Mouse (Mus musculus): ENCODE data around the gene Zfp536. TPM values are rescaled to one million over a fixed set of nuclear protein-coding genes. Genes with fewer than 3 reads are reported as not detected.

The Zfp536 gene
- polyA plus RNA-seq, 1 experiment, result 0.49 TPM

DNA sequence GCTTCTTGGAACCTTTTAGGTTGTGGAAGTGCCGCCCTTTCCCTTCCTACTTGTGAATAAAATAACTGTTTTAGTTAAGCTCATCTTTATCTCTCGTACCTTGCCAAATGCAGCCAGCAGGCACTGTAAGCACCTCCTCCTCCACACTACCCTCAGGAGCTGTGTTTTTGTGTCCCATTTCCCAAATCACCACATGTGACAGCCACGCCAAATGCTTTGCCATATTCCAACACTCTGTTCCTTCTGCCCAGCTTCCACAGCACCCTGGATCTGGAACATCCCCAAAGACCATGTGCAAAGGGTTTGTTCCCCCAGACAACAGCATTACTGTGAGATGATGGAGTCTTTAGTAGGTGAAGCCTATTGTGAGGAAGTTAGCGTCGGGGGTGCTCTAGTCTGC, 36.5 kb upstream of the Zfp536 start:
- no peak for DNase-seq
- H3K36me3 ChIP-seq (ENCODE audit: control insufficient read depth, insufficient read depth, low read length), result no peaks in the 10 kb centered on the region
- H3K27ac ChIP-seq (ENCODE audit: control insufficient read depth, insufficient read depth, low read length), result no peak overlapping the region
- H3K27me3 ChIP-seq (ENCODE audit: control insufficient read depth, insufficient read depth, low read length), result no peaks in the 10 kb centered on the region
- no peak overlapping the region for H3K4me3 ChIP-seq (ENCODE audit: control insufficient read depth, insufficient read depth, low read length)
- H3K4me1 ChIP-seq (replicated peaks; ENCODE audit: control insufficient read depth, insufficient read depth, low read length), result no peaks in the 10 kb centered on the region
- 89% methylated on average over 5 of the region's 5 CpGs for WGBS
- TF ChIP-seq POLR2A (IDR thresholded peaks at IDR 0.05; ENCODE audit: control insufficient read depth, extremely low read depth, insufficient read depth, low read length, poor library complexity) (no peak), CTCF (IDR thresholded peaks at IDR 0.05; ENCODE audit: borderline replicate concordance, control insufficient read depth, extremely low read depth, insufficient read depth, low read length, poor library complexity) (no peak)

GRCm38 (mm10) chr7:37809001-37809400, 35.6 kb upstream of the Zfp536 start:
- no peak overlapping the region for H3K4me3 ChIP-seq (ENCODE audit: control insufficient read depth, insufficient read depth, low read length)
- no peak for DNase-seq
- no peak overlapping the region for H3K27ac ChIP-seq (ENCODE audit: control insufficient read depth, insufficient read depth, low read length)
- no peaks in the 10 kb centered on the region for H3K4me1 ChIP-seq (replicated peaks; ENCODE audit: control insufficient read depth, insufficient read depth, low read length)
- 93% methylated on average over 4 of the region's 4 CpGs for WGBS
- TF ChIP-seq CTCF (IDR thresholded peaks at IDR 0.05; ENCODE audit: borderline replicate concordance, control insufficient read depth, extremely low read depth, insufficient read depth, low read length, poor library complexity), result no peak
- TF ChIP-seq POLR2A (IDR thresholded peaks at IDR 0.05; ENCODE audit: control insufficient read depth, extremely low read depth, insufficient read depth, low read length, poor library complexity), result no peak
- H3K36me3 ChIP-seq (ENCODE audit: control insufficient read depth, insufficient read depth, low read length), result no peaks in the 10 kb centered on the region
- H3K27me3 ChIP-seq (ENCODE audit: control insufficient read depth, insufficient read depth, low read length), result no peaks in the 10 kb centered on the region

DNA sequence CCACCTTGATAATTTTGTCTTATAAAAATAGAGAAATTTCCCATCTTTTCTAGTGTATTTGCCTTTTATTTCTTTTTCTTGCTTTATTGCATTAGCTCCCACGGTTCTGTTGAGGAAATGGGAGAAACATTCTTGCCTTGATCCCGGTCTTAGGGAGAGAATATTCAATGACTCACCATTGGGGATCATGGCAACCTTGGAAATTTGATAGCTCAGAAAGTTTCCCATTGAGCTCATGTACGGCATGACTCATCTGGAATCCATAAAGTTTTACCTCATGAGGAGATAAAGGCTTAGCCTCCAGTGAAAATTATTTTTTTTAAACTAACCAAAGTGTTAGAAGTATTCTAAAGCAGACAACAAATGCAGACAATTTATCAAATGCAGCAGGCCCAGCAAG, 27.7 kb upstream of the Zfp536 start:
- H3K4me1 ChIP-seq (replicated peaks; ENCODE audit: control insufficient read depth, insufficient read depth, low read length), result no peaks in the 10 kb centered on the region
- 81% methylated on average over 3 of the region's 3 CpGs for WGBS

DNA sequence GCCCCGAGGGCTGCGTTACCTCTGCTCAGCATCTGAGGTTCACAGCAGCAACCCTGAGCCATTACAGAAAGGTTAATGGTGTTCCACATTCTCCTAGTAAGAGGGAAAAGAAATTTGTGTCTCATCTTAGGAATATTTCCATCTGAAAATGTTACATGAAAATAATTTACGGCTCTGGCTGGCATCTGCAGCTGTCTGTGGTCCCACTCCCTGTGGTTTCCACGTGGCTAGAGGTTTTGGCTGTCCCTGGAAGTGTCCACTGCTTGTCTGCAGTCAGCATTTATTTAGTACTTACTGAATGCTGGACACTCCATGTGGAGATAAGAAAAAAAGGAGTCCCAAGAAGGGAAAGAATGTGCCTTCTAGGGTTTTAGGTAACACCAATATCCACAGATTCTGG, 15.3 kb upstream of the Zfp536 start:
- no peak for DNase-seq
- Histone ChIP-seq H3K36me3 (ENCODE audit: control insufficient read depth, insufficient read depth, low read length) (no peaks in the 10 kb centered on the region), H3K4me1 (replicated peaks; ENCODE audit: control insufficient read depth, insufficient read depth, low read length) (no peaks in the 10 kb centered on the region), H3K4me3 (ENCODE audit: control insufficient read depth, insufficient read depth, low read length) (no peak overlapping the region), H3K27ac (ENCODE audit: control insufficient read depth, insufficient read depth, low read length) (no peak overlapping the region), H3K27me3 (ENCODE audit: control insufficient read depth, insufficient read depth, low read length) (no peaks in the 10 kb centered on the region)
- WGBS, result 75% methylated on average over 4 of the region's 4 CpGs
- TF ChIP-seq POLR2A (IDR thresholded peaks at IDR 0.05; ENCODE audit: control insufficient read depth, extremely low read depth, insufficient read depth, low read length, poor library complexity), result no peak
- TF ChIP-seq CTCF (IDR thresholded peaks at IDR 0.05; ENCODE audit: borderline replicate concordance, control insufficient read depth, extremely low read depth, insufficient read depth, low read length, poor library complexity), result no peak

More for the DNA sequence above, 27.7 kb upstream of the Zfp536 start:
- H3K27ac ChIP-seq (ENCODE audit: control insufficient read depth, insufficient read depth, low read length), result no peak overlapping the region
- no peaks in the 10 kb centered on the region for H3K27me3 ChIP-seq (ENCODE audit: control insufficient read depth, insufficient read depth, low read length)
- no peaks in the 10 kb centered on the region for H3K36me3 ChIP-seq (ENCODE audit: control insufficient read depth, insufficient read depth, low read length)
- H3K4me3 ChIP-seq (ENCODE audit: control insufficient read depth, insufficient read depth, low read length), result no peak overlapping the region
- TF ChIP-seq POLR2A (IDR thresholded peaks at IDR 0.05; ENCODE audit: control insufficient read depth, extremely low read depth, insufficient read depth, low read length, poor library complexity) (no peak), CTCF (IDR thresholded peaks at IDR 0.05; ENCODE audit: borderline replicate concordance, control insufficient read depth, extremely low read depth, insufficient read depth, low read length, poor library complexity) (no peak)
- no peak for DNase-seq

DNA sequence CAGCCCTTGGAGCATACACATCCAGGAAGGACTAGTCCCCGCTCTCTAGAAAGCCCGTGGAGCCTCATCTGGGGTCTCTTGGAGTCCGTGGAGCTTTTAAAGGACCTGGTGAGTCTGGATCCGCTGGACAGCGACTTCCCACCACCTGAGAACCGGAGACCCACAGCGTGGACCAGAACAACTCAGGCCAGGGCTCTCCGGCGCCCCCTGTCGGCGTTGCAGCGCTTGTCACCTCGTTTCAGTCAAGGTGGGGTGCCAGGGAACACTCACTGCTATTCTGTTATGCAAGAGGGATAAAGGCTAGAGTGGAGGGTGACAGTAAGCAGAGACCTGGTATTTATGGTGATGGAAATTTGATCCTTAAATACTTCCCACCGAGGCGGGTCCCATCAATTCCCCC, 2.1 kb upstream of the Zfp536 start:
- H3K27me3 ChIP-seq (ENCODE audit: control insufficient read depth, insufficient read depth, low read length), result peaks cover 7% of the 10 kb centered on the region; the same call in 1 of the 2 replicates
- peak; percentile 34 for DNase-seq
- no peak overlapping the region for H3K4me3 ChIP-seq (ENCODE audit: control insufficient read depth, insufficient read depth, low read length)
- H3K36me3 ChIP-seq (ENCODE audit: control insufficient read depth, insufficient read depth, low read length), result no peaks in the 10 kb centered on the region
- H3K27ac ChIP-seq (ENCODE audit: control insufficient read depth, insufficient read depth, low read length), result no peak overlapping the region
- TF ChIP-seq POLR2A (IDR thresholded peaks at IDR 0.05; ENCODE audit: control insufficient read depth, extremely low read depth, insufficient read depth, low read length, poor library complexity), result no peak
- TF ChIP-seq CTCF (IDR thresholded peaks at IDR 0.05; ENCODE audit: borderline replicate concordance, control insufficient read depth, extremely low read depth, insufficient read depth, low read length, poor library complexity), result peak; percentile 81; the same call in 1 of the 2 replicates
- 6% methylated on average over 15 of the region's 15 CpGs for WGBS
- H3K4me1 ChIP-seq (replicated peaks; ENCODE audit: control insufficient read depth, insufficient read depth, low read length), result no peaks in the 10 kb centered on the region

GRCm38 (mm10) chr7:37774463-37774970, 1.1 kb upstream of the Zfp536 start:
- WGBS, result 65% methylated on average over 11 of the region's 11 CpGs
- no peaks in the 10 kb centered on the region for H3K4me1 ChIP-seq (replicated peaks; ENCODE audit: control insufficient read depth, insufficient read depth, low read length)
- DNase-seq, result no peak
- no peaks in the 10 kb centered on the region for H3K36me3 ChIP-seq (ENCODE audit: control insufficient read depth, insufficient read depth, low read length)
- no peak overlapping the region for H3K4me3 ChIP-seq (ENCODE audit: control insufficient read depth, insufficient read depth, low read length)
- H3K27me3 ChIP-seq (ENCODE audit: control insufficient read depth, insufficient read depth, low read length), result peaks cover 13% of the 10 kb centered on the region; the same call in 1 of the 2 replicates
- no peak overlapping the region for H3K27ac ChIP-seq (ENCODE audit: control insufficient read depth, insufficient read depth, low read length)
- TF ChIP-seq POLR2A (IDR thresholded peaks at IDR 0.05; ENCODE audit: control insufficient read depth, extremely low read depth, insufficient read depth, low read length, poor library complexity), result no peak
- TF ChIP-seq CTCF (IDR thresholded peaks at IDR 0.05; ENCODE audit: borderline replicate concordance, control insufficient read depth, extremely low read depth, insufficient read depth, low read length, poor library complexity), result no peak

- WGBS, result 45% methylated on average over 5 of the region's 5 CpGs
- TF ChIP-seq POLR2A (IDR thresholded peaks at IDR 0.05; ENCODE audit: control insufficient read depth, extremely low read depth, insufficient read depth, low read length, poor library complexity) (no peak), CTCF (IDR thresholded peaks at IDR 0.05; ENCODE audit: borderline replicate concordance, control insufficient read depth, extremely low read depth, insufficient read depth, low read length, poor library complexity) (no peak)
- no peaks in the 10 kb centered on the region for H3K36me3 ChIP-seq (ENCODE audit: control insufficient read depth, insufficient read depth, low read length)
- H3K4me1 ChIP-seq (replicated peaks; ENCODE audit: control insufficient read depth, insufficient read depth, low read length), result no peaks in the 10 kb centered on the region
- no peak overlapping the region for H3K4me3 ChIP-seq (ENCODE audit: control insufficient read depth, insufficient read depth, low read length)
- no peak overlapping the region for H3K27ac ChIP-seq (ENCODE audit: control insufficient read depth, insufficient read depth, low read length)
- DNase-seq, result no peak
- peaks cover 13% of the 10 kb centered on the region; the same call in 1 of the 2 replicates for H3K27me3 ChIP-seq (ENCODE audit: control insufficient read depth, insufficient read depth, low read length)
Measured at GRCm38 (mm10) chr7:37773906-37774305, 465 bp upstream of the Zfp536 start.

Measured in thymus, adult 2 months (tissue).